Mouse (Mus musculus) heart, adult 2 months (tissue): ENCODE data around the gene A3galt2. TPM values are rescaled to one million over a fixed set of nuclear protein-coding genes. Genes with fewer than 3 reads are reported as not detected.

Source experiments
- DNase-seq, 2 experiments: peaks; one replicate each; pipeline ENCODE4 v3.0.0; 2021
- H3K27ac ChIP-seq: fragments of 200-600 bp; 2 replicates; pipeline ENCODE4 v1.8.1; 2022
- H3K27me3 ChIP-seq: fragments of 200-500 bp; 2 replicates; pipeline ENCODE4 v1.6.1; 2012; ENCODE audit warnings: mild to moderate bottlenecking, low read length, inconsistent platforms, mixed read lengths; ENCODE audit not compliant: control insufficient read depth, insufficient read depth
- H3K36me3 ChIP-seq: fragments of 200-500 bp; 2 replicates; pipeline ENCODE4 v1.6.1; 2012; ENCODE audit warnings: low read length, inconsistent platforms; ENCODE audit not compliant: control insufficient read depth, insufficient read depth
- H3K4me1 ChIP-seq: fragments of 200-500 bp; 2 replicates; pipeline ENCODE4 v1.6.1; 2011; ENCODE audit warnings: low read length; ENCODE audit not compliant: control insufficient read depth, insufficient read depth
- H3K4me3 ChIP-seq: fragments of 200-600 bp; 2 replicates; pipeline ENCODE4 v1.8.1; 2022
- H3K79me2 ChIP-seq: fragments of 200-500 bp; replicated peaks from 2 replicates; pipeline ENCODE4 v1.6.1; 2012; ENCODE audit warnings: mild to moderate bottlenecking, inconsistent platforms, low read length, moderate library complexity, mixed read lengths; ENCODE audit not compliant: control insufficient read depth, insufficient read depth
- H3K9ac ChIP-seq: fragments of 200-500 bp; 2 replicates; pipeline ENCODE4 v1.6.1; 2012; ENCODE audit warnings: low read depth, mild to moderate bottlenecking, control low read depth, inconsistent platforms, low read length, mixed read lengths
- CTCF ChIP-seq: fragments of 200-600 bp; IDR thresholded peaks from 2 replicates; pipeline ENCODE4 v1.8.1; 2022; ENCODE audit warnings: antibody characterized with exemption, mild to moderate bottlenecking, moderate library complexity
- EP300 ChIP-seq: fragments of 200-500 bp; IDR thresholded peaks from 2 replicates; pipeline ENCODE4 v1.6.1; 2011; ENCODE audit warnings: low read depth, low read length, control low read depth; ENCODE audit not compliant: insufficient read depth
- POLR2A ChIP-seq: fragments of 200-500 bp; IDR thresholded peaks from 2 replicates; pipeline ENCODE4 v1.6.1; 2011; ENCODE audit warnings: mild to moderate bottlenecking, low read depth, low read length, control low read depth; ENCODE audit not compliant: insufficient read depth
- WGBS: fragments of 180-500 bp; shearing (Covaris S2); methylation state at CpG from one replicate; pipeline ENCODE4 v1.1.7; 2018; 5-methylcytosine and 5-hydroxymethylcytosine counted together
- intact Hi-C: fragments of 180-260 bp; cut with DNase I; formaldehyde crosslinking; loops from one replicate; pipeline ENCODE4 v1.15.1; 2025
- polyA plus RNA-seq: library from polyadenylated mRNA; depleted of rRNA; stranded (reverse); fragments of >200 nt; gene quantifications from 2 replicates; pipeline ENCODE4 v1.2.3, GENCODE M21; 2012
- total RNA-seq, 2 experiments: library from RNA; stranded (reverse); gene quantifications; 2 replicates each; pipeline ENCODE4 v1.2.3; 2021

Gene A3galt2
- total and polyA plus RNA-seq, 3 experiments = 0.08 to 0.37 (median 0.16) TPM

DNA sequence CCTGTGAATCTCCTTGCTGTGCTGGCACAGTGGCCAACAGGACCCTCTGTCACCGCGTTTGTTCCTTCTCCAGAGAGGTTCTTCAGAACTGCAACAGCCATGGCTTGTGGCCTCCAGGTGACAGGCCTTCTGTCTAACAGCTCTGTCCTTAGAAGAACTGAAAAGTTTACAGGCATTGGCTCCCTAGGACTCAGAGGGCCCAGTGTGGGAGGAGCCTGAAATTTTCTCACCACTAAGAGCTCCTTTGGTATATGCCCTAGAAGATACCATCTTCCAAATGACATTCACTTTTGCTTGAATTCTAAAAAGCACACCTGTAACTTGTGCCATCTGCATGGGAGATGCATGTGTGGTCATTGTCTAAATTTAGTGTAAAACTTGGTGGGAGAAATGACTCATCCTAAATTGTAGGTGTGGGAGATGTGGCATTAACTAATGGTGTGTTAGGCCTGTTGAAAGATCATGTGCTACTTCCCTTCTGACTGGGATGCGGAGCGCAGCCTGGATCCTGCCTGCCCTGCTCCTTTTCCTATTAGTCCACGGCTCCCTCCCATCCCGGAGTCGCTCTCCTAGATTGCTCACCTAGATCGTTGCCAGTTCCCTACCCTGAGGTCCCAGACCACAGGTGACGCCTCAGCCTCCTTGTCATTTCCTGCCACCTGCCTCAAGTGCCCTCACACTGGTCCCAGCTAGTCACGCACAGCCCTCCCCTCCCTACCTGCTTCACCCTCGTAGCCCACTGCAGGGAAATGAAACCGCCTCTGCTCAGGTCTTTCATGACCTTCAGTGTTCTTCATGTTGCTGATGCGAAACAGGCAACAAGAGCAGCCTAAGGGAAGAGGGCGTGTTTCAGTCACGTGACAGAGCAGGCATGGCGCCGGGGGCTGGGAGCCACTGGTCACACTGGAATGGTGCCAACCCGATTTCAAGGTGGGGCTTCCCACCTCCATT is 20.2 kb upstream of the A3galt2 start:
- Histone ChIP-seq H3K9ac (0 out of 2 replicates have a peak overlapping the region, but pooled peaks have one; percentile 0), H3K4me3 (no peak overlapping the region; the same call in 1 of the 2 replicates), H3K27me3 (no peaks in the 10 kb centered on the region), H3K4me1 (peaks cover 37% of the 10 kb centered on the region), H3K79me2 (peaks cover 6% of the 10 kb centered on the region), H3K36me3 (peaks cover 11% of the 10 kb centered on the region), H3K27ac (peak overlapping the region; percentile 87)
- WGBS = 41% methylated on average over 18 of the region's 18 CpGs
- no peak for TF ChIP-seq POLR2A
- no peak for TF ChIP-seq CTCF
- TF ChIP-seq EP300 = no peak
- intact Hi-C loops = no loop called here
- DNase-seq = peak in 1 of 2 experiments; percentile 50

DNA sequence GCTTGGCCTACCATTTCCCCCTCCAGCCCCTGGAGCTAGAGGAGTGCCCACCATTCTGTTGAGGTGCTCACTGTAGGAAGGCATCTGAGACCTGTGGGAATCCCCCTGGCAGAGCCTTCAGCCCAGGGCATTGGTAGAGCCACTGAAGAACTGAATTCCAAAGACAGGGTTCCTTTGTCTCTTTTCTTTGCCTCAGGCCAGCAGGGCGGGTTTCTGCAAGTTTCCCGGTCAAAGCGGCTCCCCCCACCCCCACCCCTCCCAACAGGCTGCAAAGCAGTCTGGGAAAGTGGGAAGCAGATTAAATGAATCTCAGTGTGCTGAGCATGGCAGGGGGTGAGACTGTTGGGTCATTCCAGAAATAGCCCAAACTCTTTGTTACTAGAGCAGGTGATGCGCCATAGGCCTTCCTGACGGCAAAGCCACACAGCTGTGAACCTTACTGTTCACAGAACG is 18.0 kb upstream of the A3galt2 start:
- intact Hi-C loops = no loop called here

DNA sequence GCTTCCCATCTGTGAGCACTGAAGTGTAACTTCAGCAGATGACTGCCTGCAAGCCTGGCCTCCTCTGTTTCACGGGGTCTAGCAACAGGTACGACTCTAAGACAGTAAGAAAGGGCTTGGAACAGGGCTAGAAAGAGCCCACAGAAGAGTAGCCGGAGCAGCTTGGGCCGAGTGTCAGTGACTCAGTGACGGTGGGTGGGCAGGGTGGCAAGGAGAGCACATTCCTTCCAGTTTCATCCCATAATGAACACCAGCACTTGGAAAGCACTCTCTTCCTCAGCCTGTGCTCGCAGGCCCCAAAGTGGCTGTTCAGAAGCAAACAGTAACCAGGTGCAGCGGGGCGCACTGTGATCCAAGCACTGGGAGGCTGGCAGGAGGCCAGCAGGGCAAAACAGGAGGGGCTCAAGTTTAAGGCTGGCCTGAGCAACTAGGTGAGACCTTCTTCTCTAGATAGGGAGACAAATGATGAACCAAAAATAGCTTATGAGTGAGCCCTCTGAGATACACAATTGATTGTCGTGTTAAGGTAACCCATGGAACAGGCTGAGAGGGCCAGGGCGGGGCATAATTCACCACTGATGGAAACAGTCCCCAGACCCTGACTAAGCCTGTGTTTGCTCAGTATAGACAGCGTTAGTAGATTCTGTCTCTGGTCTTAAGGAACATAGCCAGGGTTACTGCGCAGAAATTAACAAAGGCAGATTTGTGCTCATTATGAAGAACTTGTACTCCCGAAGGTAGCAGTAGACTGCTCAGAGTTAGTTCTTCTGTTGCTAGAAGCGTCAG is 17.1 kb upstream of the A3galt2 start:
- Histone ChIP-seq H3K79me2 (peaks cover 7% of the 10 kb centered on the region), H3K4me1 (peaks cover 35% of the 10 kb centered on the region), H3K27ac (no peak overlapping the region), H3K4me3 (no peak overlapping the region), H3K27me3 (no peaks in the 10 kb centered on the region), H3K9ac (no peak overlapping the region), H3K36me3 (peaks cover 7% of the 10 kb centered on the region)
- 62% methylated on average over 14 of the region's 14 CpGs for WGBS
- DNase-seq = no peak
- TF ChIP-seq POLR2A (no peak), EP300 (no peak), CTCF (no peak)
- intact Hi-C loops = no loop called here

More for the DNA sequence above, 18.0 kb upstream of the A3galt2 start:
- Histone ChIP-seq H3K4me1 (peaks cover 36% of the 10 kb centered on the region), H3K79me2 (peaks cover 7% of the 10 kb centered on the region), H3K27me3 (no peaks in the 10 kb centered on the region), H3K4me3 (no peak overlapping the region), H3K27ac (peak overlapping the region; percentile 39; the same call in 1 of the 2 replicates), H3K36me3 (peaks cover 10% of the 10 kb centered on the region), H3K9ac (no peak overlapping the region)
- TF ChIP-seq EP300 = no peak
- TF ChIP-seq POLR2A = no peak
- TF ChIP-seq CTCF = no peak
- DNase-seq = no peak
- 17% methylated on average over 6 of the region's 6 CpGs for WGBS

DNA sequence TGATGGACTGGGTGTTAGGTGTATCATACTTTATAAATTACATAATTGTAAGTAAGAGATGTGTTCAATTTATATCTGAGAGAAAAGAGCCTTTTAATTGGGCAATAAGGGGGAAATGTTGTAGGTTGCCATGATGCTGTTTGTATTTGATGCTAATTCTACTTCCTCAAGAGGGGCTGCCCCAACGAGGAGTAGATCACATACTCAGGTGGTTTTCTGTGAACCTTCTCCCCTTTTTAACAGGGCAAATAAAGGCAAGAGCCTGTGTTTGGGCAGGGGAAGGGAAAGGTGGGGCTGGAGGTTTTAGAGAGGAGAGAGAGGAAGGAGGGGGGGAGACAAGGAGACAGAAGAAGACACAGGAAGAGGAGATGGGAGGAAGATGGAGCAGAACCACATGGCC is 14.3 kb upstream of the A3galt2 start:
- TF ChIP-seq CTCF = no peak
- no peak for TF ChIP-seq POLR2A
- no peak for TF ChIP-seq EP300
- Histone ChIP-seq H3K27me3 (no peaks in the 10 kb centered on the region), H3K79me2 (peaks cover 3% of the 10 kb centered on the region), H3K9ac (no peak overlapping the region), H3K4me3 (no peak overlapping the region), H3K27ac (no peak overlapping the region), H3K36me3 (peaks cover 2% of the 10 kb centered on the region; the same call in 1 of the 2 replicates), H3K4me1 (peaks cover 16% of the 10 kb centered on the region)
- 44% methylated on average over 1 of the region's 1 CpGs for WGBS
- intact Hi-C loops = no loop called here
- DNase-seq = no peak

DNA sequence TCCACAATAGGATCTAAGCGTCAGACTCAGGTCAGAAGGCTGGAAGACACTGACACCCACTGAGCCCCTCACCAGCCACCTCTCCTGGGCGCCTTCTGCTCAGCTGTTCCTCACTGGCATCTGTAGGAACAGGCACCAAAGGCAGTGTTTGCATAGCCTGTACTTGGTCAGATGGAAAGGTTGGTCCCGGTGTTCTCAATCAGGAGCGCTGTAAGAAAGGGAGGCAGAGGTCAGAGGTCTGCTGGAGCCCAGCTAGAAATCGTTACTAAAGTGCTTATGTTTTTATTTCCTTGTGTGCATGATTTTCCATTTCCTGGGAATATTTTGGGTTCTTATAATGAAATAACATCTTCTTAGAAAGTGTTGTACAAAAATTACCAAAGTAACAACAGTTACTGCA is 13.3 kb upstream of the A3galt2 start:
- no peak for DNase-seq
- no peak overlapping the region for H3K4me3 ChIP-seq
- intact Hi-C loops = no loop called here
- 53% methylated on average over 5 of the region's 5 CpGs for WGBS
- TF ChIP-seq CTCF = no peak
- no peak for TF ChIP-seq POLR2A
- TF ChIP-seq EP300 = no peak
- H3K9ac ChIP-seq = no peak overlapping the region
- no peaks in the 10 kb centered on the region for H3K36me3 ChIP-seq
- peaks cover 3% of the 10 kb centered on the region; the same call in 1 of the 2 replicates for H3K79me2 ChIP-seq
- H3K27me3 ChIP-seq = no peaks in the 10 kb centered on the region
- H3K4me1 ChIP-seq = peaks cover 11% of the 10 kb centered on the region
- H3K27ac ChIP-seq = no peak overlapping the region
